Mouse (Mus musculus) erythroblast, embryonic 14.5 days (primary cell): ENCODE measurements around the gene Otos.

Source experiments
- GATA1 ChIP-seq: IDR thresholded peaks from 2 replicates; pipeline ENCODE4 v1.6.1; 2012; ENCODE audit warnings: low read length, inconsistent platforms, mixed read lengths
- TAL1 ChIP-seq: IDR thresholded peaks from 3 replicates; pipeline ENCODE4 v1.6.1; 2012; ENCODE audit warnings: low read length, inconsistent platforms, mixed read lengths

GRCm38 (mm10) chr1:92653179-92653578 lies 4.5 kb upstream of the Otos start:
- TF ChIP-seq TAL1, result no peak
- no peak for TF ChIP-seq GATA1
